ENCODE assay signal across 9 mouse cellular contexts in genomic region chr1:74195961-74196360, GRCm38 (mm10). TPM values are rescaled to one million over a fixed set of nuclear protein-coding genes. Genes with fewer than 3 reads are reported as not detected.
DNase-seq lines count a peak whose midpoint lies in the region; ATAC-seq lines count a peak whose summit lies in the region.
"Had no signal": no experiment of that assay in that cellular context is flagged by ENCODE, and none has a peak within 500 bp of the region (broad histone marks: within the 10 kb centered on the region; RNA-seq: fewer than 3 reads in every experiment).

No protein-coding gene starts in this region.

- H3K9ac ChIP-seq in kidney, embryonic 15.5 days = no peak overlapping the region

- WGBS in kidney, embryonic 15.5 days = 41% methylated on average over 7 of the region's 7 CpGs

- no peaks in the 10 kb centered on the region for H3K27me3 ChIP-seq in kidney, embryonic 15.5 days

- no peak overlapping the region for H3K27ac ChIP-seq in kidney, embryonic 15.5 days

- no peak for ATAC-seq in kidney, embryonic 15.5 days (replicated peaks; ENCODE audit: low FRiP score)
- ATAC-seq in erythroblast, adult 5-6 weeks (replicated peaks; ENCODE audit: low FRiP score, poor library complexity, severe bottlenecking) = peak; percentile 79
- no peak for ATAC-seq in frontal cortex, adult (ENCODE audit: low TSS enrichment)

- no peaks in the 10 kb centered on the region for H3K9me3 ChIP-seq in kidney, embryonic 15.5 days (replicated peaks)

- H3K4me1 ChIP-seq in kidney, embryonic 15.5 days = peaks cover 8% of the 10 kb centered on the region; the same call in 1 of the 2 replicates

- no peaks in the 10 kb centered on the region for H3K36me3 ChIP-seq in kidney, embryonic 15.5 days

- no peak overlapping the region for H3K4me2 ChIP-seq in kidney, embryonic 15.5 days

- H3K4me3 ChIP-seq in kidney, embryonic 15.5 days (replicated peaks) = no peak overlapping the region
- H3K4me3 ChIP-seq: erythroblast, embryonic 14.5 days had no signal

- peak; percentile 46 for DNase-seq in kidney, adult 18-20 months
- DNase-seq in NIH3T3 (ENCODE audit: low read depth) = peak; percentile 49
- peak; percentile 45 for DNase-seq in lung, postnatal 10 days
- DNase-seq in left cerebral cortex, adult 11 months (ENCODE audit: low spot score) = no peak
- DNase-seq in gastrocnemius, postnatal 10 days = no peak

RNA-seq across cellular contexts. Expression of gene Cxcr1, which starts 1.5 kb away (rescaled TPM):
- polyA plus RNA-seq in kidney, embryonic 15.5 days (2015; fragmentation: Nextera tagmentation; extraction: Ambion mirVana) = not detected in 2 replicates
- not detected in 2 replicates for total RNA-seq in erythroblast, adult 5-6 weeks (2015; ENCODE audit: low replicate concordance)
- total RNA-seq in erythroblast, adult 5-6 weeks (2017; ENCODE audit: low replicate concordance) = not detected in 2 replicates
- not detected for total RNA-seq in gastrocnemius, postnatal 10 days (2021)
- polyA plus RNA-seq: erythroblast, embryonic 14.5 days had no signal

RNA-seq across cellular contexts. Expression of gene Arpc2, which starts 39.9 kb away (rescaled TPM):
- polyA plus RNA-seq in kidney, embryonic 15.5 days (2015; fragmentation: Nextera tagmentation; extraction: Ambion mirVana) = 446 and 449 TPM in 2 replicates
- 283 and 297 TPM in 2 replicates for total RNA-seq in erythroblast, adult 5-6 weeks (2015; ENCODE audit: low replicate concordance)
- 147 and 152 TPM in 2 replicates for total RNA-seq in erythroblast, adult 5-6 weeks (2017; ENCODE audit: low replicate concordance)
- 100 to 1,000 TPM; 104 to 116 TPM for total RNA-seq in gastrocnemius, postnatal 10 days (2021)

RNA-seq across cellular contexts. Expression of gene Cxcr2, which starts 42.2 kb away (rescaled TPM):
- 0.12 and 0.16 TPM in 2 replicates for polyA plus RNA-seq in kidney, embryonic 15.5 days (2015; fragmentation: Nextera tagmentation; extraction: Ambion mirVana)
- total RNA-seq in erythroblast, adult 5-6 weeks (2015; ENCODE audit: low replicate concordance) = 19.2 and 25.7 TPM in 2 replicates
- total RNA-seq in erythroblast, adult 5-6 weeks (2017; ENCODE audit: low replicate concordance) = 23.0 and 24.7 TPM in 2 replicates
- total RNA-seq in gastrocnemius, postnatal 10 days (2021) = under 1 TPM in 1 of 2 experiments, not detected in 1; 0.18 TPM

Comparison
In these comparisons a context has a peak if more than half of its experiments do, and no peak if none do; other contexts are left out.
1. DNase-seq: peak in kidney, adult 18-20 months (single experiment), NIH3T3 (single experiment) and lung, postnatal 10 days (single experiment); none in left cerebral cortex, adult 11 months (single experiment) and gastrocnemius, postnatal 10 days (single experiment).
2. RNA of gene Cxcr2, which starts 42.2 kb away (total RNA-seq): 19.2 to 25.7 TPM in erythroblast, adult 5-6 weeks; 0.18 TPM in gastrocnemius, postnatal 10 days; every median in the first group is over 10 times any median in the second.